Mouse (Mus musculus): ENCODE data around the gene Pald1.
A peak's percentile ranks its signal among the peaks of the same experiment; 100 is the strongest.

The Pald1 gene

GRCm38 (mm10) chr10:61369755-61370154 is 13.6 kb downstream of the Pald1 start:
- no peak for DNase-seq (ENCODE audit: low read depth, low spot score)

DNA sequence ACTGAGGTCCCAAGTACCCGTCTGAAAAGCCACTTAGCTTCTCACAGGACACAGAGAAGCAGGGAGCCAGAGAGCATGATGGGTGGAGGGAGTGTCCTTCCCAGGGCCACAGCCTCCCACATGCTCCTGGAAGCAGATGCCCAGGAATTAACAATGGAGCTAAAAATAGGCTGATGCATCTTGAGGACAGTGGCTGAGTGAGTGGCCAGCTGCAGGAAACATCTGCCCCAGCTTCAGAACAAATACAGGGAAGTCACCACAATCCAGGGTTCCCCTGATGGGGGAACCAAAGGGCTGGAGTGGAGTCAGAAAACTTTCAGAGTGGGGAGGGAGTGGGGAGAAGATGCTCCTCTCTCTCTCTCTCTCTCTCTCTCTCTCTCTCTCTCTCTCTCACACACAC is 17.4 kb downstream of the Pald1 start:
- no peak for DNase-seq (ENCODE audit: low read depth, low spot score)

DNA sequence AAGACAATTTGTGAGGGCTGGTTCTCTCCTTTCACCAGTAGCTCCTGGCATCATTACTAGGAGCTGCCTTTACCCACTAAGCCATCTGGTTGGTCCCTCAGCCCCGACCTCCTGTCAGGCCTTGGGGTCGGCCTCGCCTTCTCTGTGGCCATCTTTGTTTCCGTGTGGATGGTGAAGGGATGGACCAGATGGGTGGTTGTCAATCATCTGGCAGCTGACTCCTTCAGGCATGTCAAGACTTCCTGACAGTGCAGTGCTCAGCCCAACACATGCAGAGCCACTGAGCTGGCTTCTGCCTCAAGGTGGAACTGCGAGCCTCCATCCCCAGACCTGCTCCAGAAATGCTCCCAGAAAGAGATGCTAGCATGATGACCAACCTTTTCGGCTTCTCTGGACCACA is 18.9 kb downstream of the Pald1 start:
- DNase-seq (ENCODE audit: low read depth, low spot score), result no peak

DNA sequence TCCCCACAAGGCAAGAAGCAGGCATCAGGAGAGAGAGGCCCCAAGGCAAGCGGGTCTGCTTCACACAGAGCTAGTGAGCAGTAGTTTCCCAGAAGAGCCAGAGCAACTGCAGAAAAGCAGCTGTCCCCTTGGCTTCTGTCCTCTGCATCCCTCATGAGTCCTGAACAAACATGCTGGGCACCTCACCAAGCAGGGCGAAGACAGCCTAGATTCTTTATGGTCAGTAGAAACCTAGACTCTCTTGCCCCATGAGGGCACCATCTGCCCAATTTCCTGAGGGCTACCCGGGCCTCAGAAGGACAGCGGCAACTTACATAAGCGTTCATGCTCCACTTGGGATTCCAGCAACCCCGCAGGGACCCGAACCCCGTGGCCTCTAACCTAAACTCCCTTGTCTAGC is 20.3 kb downstream of the Pald1 start:
- DNase-seq (ENCODE audit: low read depth, low spot score), result no peak

DNA sequence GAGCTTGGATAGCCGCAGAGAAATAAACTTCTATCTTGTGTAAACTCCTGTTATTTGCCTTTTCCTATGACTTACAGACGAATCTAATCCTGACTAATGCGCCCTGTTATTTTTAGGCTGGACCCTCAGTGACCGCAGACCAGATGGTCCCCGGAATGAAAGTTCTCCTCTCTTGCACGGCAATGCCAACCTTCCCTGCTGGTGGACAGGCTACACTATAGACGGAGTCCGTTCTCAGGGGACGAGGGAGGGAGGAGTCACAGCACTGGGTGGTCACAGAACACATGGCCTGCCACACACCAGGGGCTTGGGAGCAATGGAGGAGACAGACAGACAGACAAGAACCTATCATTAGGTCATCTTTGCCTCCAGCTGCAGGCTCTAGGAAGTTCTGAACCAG is 20.8 kb downstream of the Pald1 start:
- no peak for DNase-seq (ENCODE audit: low read depth, low spot score)

DNA sequence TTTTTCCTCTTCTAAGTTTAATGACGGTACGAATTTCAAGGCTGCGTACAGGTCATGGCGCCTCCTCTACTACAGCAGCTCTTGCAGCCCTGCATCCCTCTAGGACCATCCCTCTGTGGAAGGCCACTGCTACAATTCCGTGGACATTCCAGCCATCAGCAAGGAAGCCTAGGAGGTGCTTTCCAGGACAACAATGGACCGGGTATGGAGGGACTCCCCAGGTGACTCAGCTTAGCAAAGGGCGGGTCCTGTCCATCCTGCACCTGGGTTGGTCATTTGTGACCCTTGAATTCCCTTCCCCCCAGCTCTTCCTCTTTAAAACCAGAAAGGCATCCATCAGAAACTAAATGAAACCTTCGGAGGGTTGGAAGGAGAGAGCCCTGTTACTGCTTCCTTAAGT is 22.7 kb downstream of the Pald1 start:
- DNase-seq (ENCODE audit: low read depth, low spot score), result no peak

GRCm38 (mm10) chr10:61359411-61359810 is 23.9 kb downstream of the Pald1 start:
- no peak for DNase-seq (ENCODE audit: low read depth, low spot score)

- DNase-seq (ENCODE audit: low read depth, low spot score), result no peak
Measured at GRCm38 (mm10) chr10:61357658-61358057, 25.7 kb downstream of the Pald1 start.

GRCm38 (mm10) chr10:61356568-61356967 is 26.8 kb downstream of the Pald1 start:
- no peak for DNase-seq (ENCODE audit: low read depth, low spot score)

DNA sequence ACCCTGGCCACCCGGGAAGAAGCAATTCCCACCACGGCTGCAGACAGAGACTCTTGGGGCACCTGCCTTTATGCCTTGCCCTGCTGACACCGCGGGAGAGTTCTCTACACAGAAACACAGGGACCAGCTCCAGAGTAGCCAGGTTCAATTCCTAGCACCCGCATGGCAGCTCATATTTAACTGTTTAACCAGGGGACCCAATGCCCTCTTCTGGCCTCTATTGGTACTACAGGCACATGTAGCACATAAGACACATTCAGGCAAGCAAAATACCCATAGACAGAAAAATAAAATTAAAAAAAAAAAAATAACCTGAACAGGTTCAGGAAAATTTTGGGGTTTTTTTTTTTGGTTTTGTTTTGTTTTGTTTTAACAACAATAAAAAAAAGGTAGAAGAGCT is 27.2 kb downstream of the Pald1 start:
- DNase-seq (ENCODE audit: low read depth, low spot score), result no peak

DNA sequence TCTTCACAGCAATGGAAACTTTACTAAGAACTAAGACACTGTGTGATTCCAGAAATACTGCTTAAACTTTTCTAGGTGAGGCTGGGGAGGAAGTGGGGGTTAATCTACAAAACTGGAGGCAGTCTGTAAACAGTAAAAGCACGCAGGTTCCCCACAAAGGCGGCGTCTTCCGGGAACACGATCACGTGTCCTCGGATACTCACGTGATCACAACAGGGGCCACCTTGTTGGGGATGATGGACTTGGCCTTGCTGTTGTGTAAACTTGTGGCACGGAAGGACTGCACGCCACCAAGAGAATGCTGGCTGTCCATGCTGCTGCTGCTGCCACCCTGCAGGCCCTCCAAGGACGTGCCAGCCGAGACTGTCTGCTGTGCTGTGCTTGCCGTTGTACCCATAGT is 27.7 kb downstream of the Pald1 start:
- no peak for DNase-seq (ENCODE audit: low read depth, low spot score)

GRCm38 (mm10) chr10:61351216-61351615 is 32.1 kb downstream of the Pald1 start:
- no peak for DNase-seq (ENCODE audit: low read depth, low spot score)

DNA sequence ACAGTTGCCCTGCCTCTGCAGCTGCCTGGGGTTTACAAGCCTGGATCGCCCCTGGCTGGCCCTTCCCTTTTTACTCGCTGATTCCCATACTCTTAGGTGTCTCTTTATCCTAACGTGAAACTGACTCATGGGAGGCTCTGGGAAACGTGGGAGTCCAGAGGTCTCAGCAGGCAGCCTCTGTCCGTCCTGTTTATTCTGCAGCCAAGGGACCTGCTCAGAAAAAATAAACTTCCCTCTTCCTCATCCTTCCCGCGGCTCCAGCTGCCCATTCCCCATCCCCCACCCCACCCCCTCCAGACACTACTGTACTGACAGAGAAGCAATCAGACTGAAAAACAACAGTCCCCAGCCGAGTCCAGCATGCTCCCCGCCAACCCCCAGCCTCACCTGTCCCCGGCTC is 37.0 kb downstream of the Pald1 start:
- DNase-seq (ENCODE audit: low read depth, low spot score), result no peak

DNA sequence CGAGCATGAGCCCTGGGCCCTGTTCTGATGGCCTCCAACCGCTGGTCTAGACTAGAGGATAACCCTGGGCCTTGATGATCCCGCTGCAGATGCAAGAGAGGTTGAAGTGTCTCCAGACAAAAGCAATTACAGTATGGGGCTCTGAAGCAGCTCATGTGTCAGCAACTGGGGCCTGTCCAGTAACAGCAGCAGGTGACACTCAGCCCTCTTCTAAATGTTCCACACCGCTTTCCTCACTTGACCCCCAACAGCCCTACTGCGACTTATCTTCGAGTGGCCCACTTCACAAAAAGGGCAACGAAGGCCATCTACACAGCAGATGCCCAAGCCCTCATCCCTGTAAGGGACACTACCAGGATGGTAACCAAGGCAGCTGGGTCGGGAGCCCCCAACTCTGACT is 38.2 kb downstream of the Pald1 start:
- DNase-seq (ENCODE audit: low read depth, low spot score), result no peak

DNA sequence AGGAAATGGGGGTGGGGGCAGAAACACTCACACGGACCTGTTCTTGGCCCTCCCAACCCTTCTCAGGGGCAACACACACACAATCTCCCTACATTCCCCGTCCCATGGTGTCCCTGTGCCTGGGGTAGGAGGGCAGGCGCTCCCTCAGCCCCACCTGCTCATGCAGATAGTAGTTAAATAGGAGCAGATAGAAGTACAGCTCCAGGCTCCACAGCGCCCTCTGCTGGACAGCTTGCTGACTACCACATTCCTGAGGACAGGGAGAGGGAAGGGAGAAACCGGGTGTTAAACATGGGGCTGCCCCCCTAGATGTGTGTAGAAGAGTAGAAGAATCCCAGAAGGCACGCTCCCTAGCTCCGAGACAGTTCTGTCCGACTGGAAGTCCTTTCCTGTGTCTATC is 39.4 kb downstream of the Pald1 start:
- DNase-seq (ENCODE audit: low read depth, low spot score), result no peak

DNA sequence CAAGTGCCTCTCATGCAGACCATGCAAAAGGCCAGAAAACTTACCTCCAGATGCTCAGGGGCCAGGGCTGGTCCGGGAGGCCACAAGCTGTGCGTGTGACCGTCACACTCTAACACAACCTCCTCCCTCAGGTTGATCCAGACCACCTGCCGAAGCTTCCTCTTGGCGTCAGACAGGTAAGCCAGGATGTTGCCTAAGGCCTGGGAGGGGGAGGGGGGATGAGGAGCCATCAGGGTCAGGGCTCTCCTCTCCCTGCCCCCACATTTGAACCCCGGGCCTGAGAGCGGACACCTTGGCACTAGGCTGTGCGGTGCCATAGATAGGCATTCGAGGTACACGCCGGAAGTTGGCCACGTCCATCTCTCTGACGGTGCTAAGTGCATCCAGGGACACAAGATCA is 40.6 kb downstream of the Pald1 start:
- no peak for DNase-seq (ENCODE audit: low read depth, low spot score)

- peak; percentile 26 for DNase-seq (ENCODE audit: low read depth, low spot score)
Measured at GRCm38 (mm10) chr10:61341557-61341956, 41.8 kb downstream of the Pald1 start.

GRCm38 (mm10) chr10:61341045-61341444 is 42.3 kb downstream of the Pald1 start:
- DNase-seq (ENCODE audit: low read depth, low spot score), result no peak

DNA sequence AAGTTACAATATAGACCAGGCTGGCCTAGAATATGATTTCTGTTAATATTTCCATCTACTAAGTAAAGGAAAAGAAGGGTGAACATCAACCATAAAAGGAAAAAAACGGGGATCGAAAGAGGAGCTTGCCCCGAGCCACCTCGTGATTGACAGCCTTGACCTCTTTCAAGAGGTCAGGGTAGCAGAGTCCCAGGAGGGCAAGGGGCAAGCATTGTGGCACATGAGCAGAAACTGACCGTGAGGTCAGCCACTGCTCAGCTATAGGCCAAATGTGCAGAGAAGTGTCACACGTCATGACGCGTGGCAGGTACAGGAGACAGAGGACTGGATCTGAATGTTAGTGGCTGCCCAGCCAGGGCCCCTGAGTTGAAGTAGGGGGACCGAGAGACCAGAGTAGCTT is 43.1 kb downstream of the Pald1 start:
- no peak for DNase-seq (ENCODE audit: low read depth, low spot score)

- no peak for DNase-seq (ENCODE audit: low read depth, low spot score)
Measured at GRCm38 (mm10) chr10:61339216-61339615, 44.1 kb downstream of the Pald1 start.

GRCm38 (mm10) chr10:61337665-61338064 is 45.7 kb downstream of the Pald1 start:
- no peak for DNase-seq (ENCODE audit: low read depth, low spot score)

GRCm38 (mm10) chr10:61336592-61336991 is 46.7 kb downstream of the Pald1 start:
- no peak for DNase-seq (ENCODE audit: low read depth, low spot score)

- peak; percentile 59 for DNase-seq (ENCODE audit: low read depth, low spot score)
Measured at GRCm38 (mm10) chr10:61336137-61336536, 47.2 kb downstream of the Pald1 start.

- no peak for DNase-seq (ENCODE audit: low read depth, low spot score)
Measured at GRCm38 (mm10) chr10:61334545-61334944, 48.8 kb downstream of the Pald1 start.

DNA sequence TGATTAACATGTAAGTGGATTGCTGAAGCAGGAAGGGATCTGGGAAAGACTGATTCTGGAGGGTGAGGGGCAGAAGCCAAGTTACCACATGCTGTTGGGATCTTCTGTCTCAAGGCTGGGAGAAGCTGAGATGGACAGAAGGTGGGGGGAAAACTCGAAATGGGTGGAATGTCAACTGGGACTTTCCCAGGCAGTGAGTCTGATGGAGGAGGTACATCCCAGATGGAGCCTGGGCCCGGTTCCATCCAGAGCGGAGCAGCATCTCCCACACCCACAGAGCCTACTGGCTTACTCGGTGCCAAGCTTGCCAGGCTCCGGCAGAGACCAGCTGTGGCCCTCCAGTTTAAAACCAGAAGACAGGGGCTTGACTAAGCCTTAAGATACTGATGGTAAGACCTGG is 52.3 kb downstream of the Pald1 start:
- no peak for DNase-seq (ENCODE audit: low read depth, low spot score)

All from retina, adult 2 months (tissue).